Comparison of ENCODE assay signal across 25 mouse cellular contexts in the genomic region with DNA sequence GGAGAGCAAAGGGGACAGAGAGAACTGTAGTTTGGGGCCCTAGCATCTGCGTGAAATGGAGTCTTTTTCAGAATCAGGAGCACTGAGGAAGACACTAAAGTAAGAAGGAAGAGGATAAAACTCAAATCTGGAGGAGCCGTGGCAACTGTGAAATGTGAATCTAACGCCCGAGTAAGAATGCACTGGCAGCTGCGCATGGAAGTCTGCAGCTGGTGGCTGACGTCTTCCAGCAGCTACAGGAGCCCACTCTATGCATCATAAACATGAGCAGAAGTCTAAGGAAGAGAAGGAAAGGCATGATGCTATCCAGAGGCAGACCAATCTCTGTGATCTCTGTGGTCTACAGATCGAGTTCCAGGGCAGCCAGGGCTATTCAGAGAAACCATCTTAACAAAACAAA. TPM values are rescaled to one million over a fixed set of nuclear protein-coding genes. Genes with fewer than 3 reads are reported as not detected.
"Had no signal": no experiment of that assay in that cellular context is flagged by ENCODE, and none has a peak within 500 bp of the region (broad histone marks: within the 10 kb centered on the region; RNA-seq: fewer than 3 reads in every experiment).

No protein-coding gene starts in this region.

- H3K4me2 ChIP-seq: neural tube, embryonic 12.5 days; neural tube, embryonic 13.5 days; stomach, embryonic 15.5 days had no signal

- H3K9ac ChIP-seq: neural tube, embryonic 12.5 days; neural tube, embryonic 13.5 days; stomach, embryonic 15.5 days had no signal

- H3K36me3 ChIP-seq: neural tube, embryonic 12.5 days; neural tube, embryonic 13.5 days; stomach, embryonic 15.5 days had no signal

- H3K9me3 ChIP-seq: neural tube, embryonic 12.5 days; neural tube, embryonic 13.5 days; stomach, embryonic 15.5 days had no signal

- DNase-seq: retina, postnatal 1 day; right cerebral cortex, adult 18-20 months; right cerebral cortex, postnatal 14 days; right cerebral cortex, postnatal 25 days; right cerebral cortex, postnatal 4 days; spleen, adult 18-20 months; thymus, adult 18-20 months; thymus, adult 2 months; thymus, postnatal 14 days; thymus, postnatal 25 days; thymus, postnatal 36 days; thymus, postnatal 4 days had no signal

- H3K27ac ChIP-seq: neural tube, embryonic 12.5 days; neural tube, embryonic 13.5 days; stomach, embryonic 15.5 days; stomach, postnatal 0 days had no signal

- H3K4me3 ChIP-seq: neural tube, embryonic 12.5 days; neural tube, embryonic 13.5 days; stomach, embryonic 15.5 days had no signal

- H3K4me1 ChIP-seq: neural tube, embryonic 12.5 days; stomach, embryonic 15.5 days had no signal

RNA-seq across cellular contexts. Expression of a gene that starts 12.1 kb away (rescaled TPM):
- total RNA-seq: neutrophil, adult 5-6 weeks had no signal
- polyA plus RNA-seq: small intestine, adult 2 months; spleen, adult 2 months; stomach, embryonic 14.5 days; stomach, embryonic 16.5 days; stomach, postnatal 0 days; urinary bladder, adult 2 months had no signal

RNA-seq across cellular contexts. Expression of a gene that starts 37.2 kb away (rescaled TPM):
- total RNA-seq: neutrophil, adult 5-6 weeks had no signal
- polyA plus RNA-seq: neural tube, embryonic 12.5 days; neural tube, embryonic 14.5 days; small intestine, adult 2 months; spleen, adult 2 months; stomach, embryonic 14.5 days; stomach, embryonic 15.5 days; stomach, embryonic 16.5 days; stomach, postnatal 0 days; testis, adult 2 months; thymus, adult 2 months; thymus, postnatal 0 days; urinary bladder, adult 2 months had no signal

RNA-seq across cellular contexts. Expression of a gene that starts 43.4 kb away (rescaled TPM):
- total RNA-seq: neutrophil, adult 5-6 weeks had no signal
- polyA plus RNA-seq: neural tube, embryonic 12.5 days; small intestine, adult 2 months; spleen, adult 2 months; stomach, embryonic 14.5 days; stomach, embryonic 15.5 days; stomach, embryonic 16.5 days; stomach, postnatal 0 days; thymus, postnatal 0 days; urinary bladder, adult 2 months had no signal
